Mouse (Mus musculus) neural tube, embryonic 13.5 days (tissue): Measurements from ENCODE around the gene Krtap29-1. TPM values are rescaled to one million over a fixed set of nuclear protein-coding genes. Genes with fewer than 3 reads are reported as not detected.

ENCODE experiments used
- ATAC-seq: fragments of 200-750 bp; cut with Nextera tagmentation; 2 replicates; pipeline ENCODE4 v1.8.0; 2017; ENCODE audit warnings: low read depth, mild to moderate bottlenecking, moderate TSS enrichment, moderate library complexity
- H3K27ac ChIP-seq: fragments of 300-500 bp; sonication (generic); replicated peaks from 2 replicates; pipeline ENCODE4 v1.5.1; 2015; ENCODE audit warnings: moderate library complexity, mild to moderate bottlenecking, inconsistent platforms
- H3K27me3 ChIP-seq: fragments of 300-500 bp; sonication (generic); 2 replicates; pipeline ENCODE4 v1.6.1; 2015; ENCODE audit warnings: mild to moderate bottlenecking, inconsistent platforms
- H3K36me3 ChIP-seq: fragments of 300-500 bp; sonication (generic); 2 replicates; pipeline ENCODE4 v1.6.1; 2015; ENCODE audit warnings: mild to moderate bottlenecking, inconsistent platforms
- H3K4me1 ChIP-seq: fragments of 300-500 bp; sonication (generic); replicated peaks from 2 replicates; pipeline ENCODE4 v1.6.1; 2015; ENCODE audit warnings: inconsistent platforms
- H3K4me2 ChIP-seq: fragments of 300-500 bp; sonication (generic); 2 replicates; pipeline ENCODE4 v1.6.1; 2015; ENCODE audit warnings: inconsistent platforms, mild to moderate bottlenecking, moderate library complexity
- H3K4me3 ChIP-seq: fragments of 300-500 bp; sonication (generic); 2 replicates; pipeline ENCODE4 v1.5.1; 2015; ENCODE audit warnings: mild to moderate bottlenecking, inconsistent platforms
- H3K9ac ChIP-seq: fragments of 300-500 bp; sonication (generic); 2 replicates; pipeline ENCODE4 v1.6.1; 2015; ENCODE audit warnings: moderate library complexity, mild to moderate bottlenecking, inconsistent platforms
- H3K9me3 ChIP-seq: fragments of 300-500 bp; sonication (generic); 2 replicates; pipeline ENCODE4 v1.6.1; 2016; ENCODE audit warnings: inconsistent platforms
- WGBS: fragments of 180-500 bp; shearing (Covaris S2); methylation state at CpG from one replicate; pipeline ENCODE4 v1.1.7; 2015; 5-methylcytosine and 5-hydroxymethylcytosine counted together
- polyA plus RNA-seq: library from polyadenylated mRNA; unstranded; fragments of >200 nt; fragmentation: Nextera tagmentation; extraction: Ambion mirVana; gene quantifications from 2 replicates; pipeline ENCODE4 v1.2.1, GENCODE M21; 2015

Krtap29-1 gene
- polyA plus RNA-seq, result not detected in 2 replicates

DNA sequence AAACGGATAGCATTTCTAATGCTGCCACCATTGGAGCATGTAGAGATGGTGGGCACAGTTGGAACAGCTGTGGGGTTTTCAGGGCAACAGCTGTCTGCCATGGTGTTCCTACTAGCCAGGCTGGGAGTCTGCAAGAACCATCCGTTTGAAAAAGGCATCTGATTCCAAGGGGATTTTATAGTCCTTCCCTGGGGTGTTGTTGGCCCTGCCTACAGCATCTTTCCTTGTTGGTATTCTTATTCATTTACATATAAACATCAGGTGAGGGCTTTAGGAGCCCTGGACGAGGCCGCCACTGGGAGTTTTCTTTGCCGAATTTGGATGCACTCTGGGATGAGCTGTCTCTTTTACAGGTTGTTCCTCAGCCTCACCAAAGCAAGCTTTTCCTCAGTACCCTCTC is at the start of gene Krtap29-1:
TSS of gene Krtap29-1 (minus strand) at position 101 of the 400 bp plus-strand sequence.
- no peaks in the 10 kb centered on the region for H3K36me3 ChIP-seq
- no peak for ATAC-seq
- no peak within 1 kb of the TSS for H3K9ac ChIP-seq
- no peak within 1 kb of the TSS for H3K27ac ChIP-seq
- no peaks in the 10 kb centered on the region for H3K27me3 ChIP-seq
- peaks cover 3% of the 10 kb centered on the region; the same call in 1 of the 2 replicates for H3K9me3 ChIP-seq
- no peak within 1 kb of the TSS for H3K4me2 ChIP-seq
- no peaks in the 10 kb centered on the region for H3K4me1 ChIP-seq
- no peak within 1 kb of the TSS for H3K4me3 ChIP-seq
- WGBS, result 61% methylated on average over 5 of the region's 5 CpGs

DNA sequence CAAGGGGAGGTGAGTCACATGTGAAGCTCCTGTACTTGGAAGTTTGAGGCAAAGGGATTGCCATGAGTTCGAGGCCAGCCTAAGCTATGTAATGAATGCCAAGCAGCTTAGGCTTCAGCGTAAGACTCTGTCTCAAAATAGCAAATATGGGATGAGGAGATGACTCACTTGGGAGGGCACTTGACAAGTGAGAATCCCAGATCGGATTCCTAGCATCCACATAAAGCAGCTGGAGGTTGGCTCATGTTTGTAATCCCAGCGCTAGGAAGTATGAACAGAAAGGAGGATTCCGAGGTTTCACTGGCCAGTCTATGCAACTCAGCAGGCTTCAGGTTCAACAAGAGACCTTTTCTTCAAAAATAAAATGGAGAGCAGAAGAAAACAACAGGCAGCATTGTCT is 42.6 kb upstream of the Krtap29-1 start:
- H3K9ac ChIP-seq, result no peak overlapping the region
- H3K4me3 ChIP-seq, result no peak overlapping the region
- H3K9me3 ChIP-seq, result no peaks in the 10 kb centered on the region
- no peak overlapping the region for H3K27ac ChIP-seq
- no peaks in the 10 kb centered on the region for H3K36me3 ChIP-seq
- H3K4me2 ChIP-seq, result no peak overlapping the region
- WGBS, result 74% methylated on average over 5 of the region's 5 CpGs
- ATAC-seq, result no peak
- H3K27me3 ChIP-seq, result no peaks in the 10 kb centered on the region
- H3K4me1 ChIP-seq, result no peaks in the 10 kb centered on the region

DNA sequence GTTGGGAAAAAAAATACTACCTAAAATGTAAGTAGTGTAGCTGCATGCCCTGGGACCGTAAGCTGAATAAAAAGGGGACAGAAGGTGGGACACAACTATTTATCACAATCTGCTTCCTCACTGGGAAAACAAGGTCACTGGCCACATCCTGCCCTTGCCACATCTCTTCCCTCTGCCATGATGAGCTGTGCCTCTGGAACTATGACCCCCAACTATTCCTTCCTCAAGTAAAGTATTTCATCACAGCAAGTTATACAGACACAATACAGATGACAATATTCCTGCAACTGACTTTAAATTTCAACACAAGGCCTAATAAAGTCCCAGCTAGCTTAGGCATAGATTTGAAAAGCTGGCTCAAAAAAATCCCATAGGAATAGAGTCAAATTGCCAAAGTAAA is 40.6 kb upstream of the Krtap29-1 start:
- no peak overlapping the region for H3K4me3 ChIP-seq
- H3K9ac ChIP-seq, result no peak overlapping the region
- H3K9me3 ChIP-seq, result no peaks in the 10 kb centered on the region
- no peak for ATAC-seq
- H3K27ac ChIP-seq, result no peak overlapping the region
- WGBS, result 88% methylated on average over 1 of the region's 1 CpGs
- H3K4me1 ChIP-seq, result no peaks in the 10 kb centered on the region
- H3K4me2 ChIP-seq, result no peak overlapping the region
- H3K36me3 ChIP-seq, result no peaks in the 10 kb centered on the region
- H3K27me3 ChIP-seq, result no peaks in the 10 kb centered on the region

DNA sequence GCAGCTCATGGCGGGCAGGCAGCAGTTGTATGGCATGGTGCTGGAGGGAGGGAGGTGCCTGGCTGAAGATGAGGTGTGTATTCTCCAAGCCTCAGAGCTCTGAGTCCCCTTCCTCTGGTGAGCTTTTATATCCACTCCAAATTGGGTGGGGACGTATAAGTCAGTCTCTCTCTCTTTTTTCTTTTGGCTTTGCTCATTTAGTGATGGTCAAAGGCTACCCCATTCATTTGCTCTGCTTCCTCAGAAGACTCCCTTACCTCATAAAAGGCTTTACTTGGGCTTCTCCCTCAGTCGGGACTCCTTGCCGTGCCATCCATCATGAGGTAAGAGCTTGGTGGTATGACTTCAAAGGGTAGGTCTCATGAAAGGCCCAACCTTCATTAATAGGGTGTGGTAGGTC is 37.3 kb upstream of the Krtap29-1 start, which contains the start of gene Krt33a:
TSS of gene Krt33a (minus strand) at position 101 of the 400 bp plus-strand sequence.
- Histone ChIP-seq H3K4me2 (no peak within 1 kb of the TSS), H3K4me1 (no peaks in the 10 kb centered on the region), H3K9me3 (no peaks in the 10 kb centered on the region), H3K9ac (no peak within 1 kb of the TSS), H3K36me3 (no peaks in the 10 kb centered on the region), H3K27me3 (no peaks in the 10 kb centered on the region), H3K4me3 (no peak within 1 kb of the TSS), H3K27ac (no peak within 1 kb of the TSS)
- ATAC-seq, result no peak
- 68% methylated on average over 4 of the region's 4 CpGs for WGBS

- Histone ChIP-seq H3K4me3 (no peak overlapping the region), H3K36me3 (no peaks in the 10 kb centered on the region), H3K27ac (no peak overlapping the region), H3K9me3 (no peaks in the 10 kb centered on the region), H3K4me2 (no peak overlapping the region), H3K4me1 (no peaks in the 10 kb centered on the region), H3K27me3 (no peaks in the 10 kb centered on the region), H3K9ac (no peak overlapping the region)
- no peak for ATAC-seq
- 88% methylated on average over 4 of the region's 4 CpGs for WGBS
These were observed 34.9 kb upstream of the Krtap29-1 start for GRCm38 (mm10) chr11:100013691-100014171.

GRCm38 (mm10) chr11:100010682-100011081 is 31.8 kb upstream of the Krtap29-1 start:
- no peak overlapping the region for H3K4me2 ChIP-seq
- H3K36me3 ChIP-seq, result no peaks in the 10 kb centered on the region
- H3K4me3 ChIP-seq, result no peak overlapping the region
- H3K27me3 ChIP-seq, result no peaks in the 10 kb centered on the region
- no peak overlapping the region for H3K9ac ChIP-seq
- 85% methylated on average over 5 of the region's 5 CpGs for whole genome bisulfite sequencing
- no peak overlapping the region for H3K27ac ChIP-seq
- ATAC-seq, result no peak
- H3K4me1 ChIP-seq, result no peaks in the 10 kb centered on the region
- no peaks in the 10 kb centered on the region for H3K9me3 ChIP-seq

GRCm38 (mm10) chr11:100008336-100008735 is 29.5 kb upstream of the Krtap29-1 start:
- H3K27me3 ChIP-seq, result no peaks in the 10 kb centered on the region
- H3K4me2 ChIP-seq, result no peak overlapping the region
- 89% methylated on average over 5 of the region's 5 CpGs for WGBS
- no peaks in the 10 kb centered on the region for H3K4me1 ChIP-seq
- H3K9ac ChIP-seq, result no peak overlapping the region
- H3K27ac ChIP-seq, result no peak overlapping the region
- H3K4me3 ChIP-seq, result no peak overlapping the region
- no peaks in the 10 kb centered on the region for H3K9me3 ChIP-seq
- ATAC-seq, result no peak
- H3K36me3 ChIP-seq, result no peaks in the 10 kb centered on the region

DNA sequence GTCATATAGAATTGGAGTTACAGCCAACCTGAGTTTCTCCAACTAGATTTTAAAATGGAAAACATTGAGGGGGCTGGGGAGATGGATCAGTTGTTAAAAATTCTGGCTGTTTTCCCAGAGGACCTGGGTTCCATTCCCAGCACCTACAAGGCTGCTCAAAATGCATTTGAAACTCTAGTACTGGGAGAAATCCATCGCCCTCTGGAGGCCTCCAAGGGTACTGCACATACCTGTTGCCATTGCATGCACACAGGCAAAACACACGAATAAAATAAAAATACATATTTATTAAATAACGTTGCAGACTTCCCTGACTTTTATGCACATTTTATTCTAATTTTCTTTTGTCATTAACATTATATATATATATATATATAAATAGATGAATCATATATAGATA is 27.8 kb upstream of the Krtap29-1 start:
- Histone ChIP-seq H3K4me3 (no peak overlapping the region), H3K4me2 (no peak overlapping the region), H3K9ac (no peak overlapping the region), H3K36me3 (no peaks in the 10 kb centered on the region), H3K4me1 (no peaks in the 10 kb centered on the region), H3K27ac (no peak overlapping the region), H3K27me3 (no peaks in the 10 kb centered on the region), H3K9me3 (no peaks in the 10 kb centered on the region)
- no peak for ATAC-seq
- 52% methylated on average over 3 of the region's 3 CpGs for WGBS

GRCm38 (mm10) chr11:100005905-100006304 is 27.1 kb upstream of the Krtap29-1 start:
- ATAC-seq, result no peak
- no peak overlapping the region for H3K27ac ChIP-seq
- no peak overlapping the region for H3K9ac ChIP-seq
- H3K4me1 ChIP-seq, result no peaks in the 10 kb centered on the region
- H3K36me3 ChIP-seq, result no peaks in the 10 kb centered on the region
- no peaks in the 10 kb centered on the region for H3K9me3 ChIP-seq
- 90% methylated on average over 8 of the region's 8 CpGs for WGBS
- no peak overlapping the region for H3K4me3 ChIP-seq
- H3K27me3 ChIP-seq, result no peaks in the 10 kb centered on the region
- no peak overlapping the region for H3K4me2 ChIP-seq

GRCm38 (mm10) chr11:100004846-100005245 is 26.0 kb upstream of the Krtap29-1 start:
- Histone ChIP-seq H3K36me3 (no peaks in the 10 kb centered on the region), H3K27ac (no peak overlapping the region), H3K4me1 (no peaks in the 10 kb centered on the region), H3K9me3 (no peaks in the 10 kb centered on the region), H3K4me2 (no peak overlapping the region), H3K9ac (no peak overlapping the region), H3K27me3 (no peaks in the 10 kb centered on the region), H3K4me3 (no peak overlapping the region)
- 19% methylated on average over 6 of the region's 6 CpGs for WGBS
- no peak for ATAC-seq

- H3K4me2 ChIP-seq, result no peak overlapping the region
- no peaks in the 10 kb centered on the region for H3K9me3 ChIP-seq
- H3K36me3 ChIP-seq, result no peaks in the 10 kb centered on the region
- H3K27me3 ChIP-seq, result peaks cover 12% of the 10 kb centered on the region
- H3K9ac ChIP-seq, result no peak overlapping the region
- no peak overlapping the region for H3K27ac ChIP-seq
- 92% methylated on average over 7 of the region's 7 CpGs for WGBS
- no peak overlapping the region for H3K4me3 ChIP-seq
- no peak for ATAC-seq
- no peaks in the 10 kb centered on the region for H3K4me1 ChIP-seq
These were observed 20.2 kb upstream of the Krtap29-1 start for GRCm38 (mm10) chr11:99999091-99999490.

DNA sequence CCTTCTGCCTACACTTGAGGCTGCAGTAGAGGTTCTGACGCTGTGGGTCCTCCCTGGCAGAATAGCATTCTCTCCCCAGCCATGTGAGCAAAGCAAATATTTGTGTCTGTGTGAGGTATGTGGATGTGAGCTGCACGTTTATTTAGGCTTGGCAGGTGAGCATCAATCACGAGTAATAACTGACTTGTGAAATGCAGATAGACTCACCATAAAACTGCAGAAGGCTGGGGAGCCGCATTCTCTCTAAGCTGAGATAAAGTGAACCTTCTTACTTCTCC is 15.5 kb upstream of the Krtap29-1 start:
- ATAC-seq, result no peak
- Histone ChIP-seq H3K9ac (no peak overlapping the region), H3K27ac (no peak overlapping the region), H3K4me1 (peaks cover 7% of the 10 kb centered on the region; the same call in 1 of the 2 replicates), H3K36me3 (no peaks in the 10 kb centered on the region), H3K9me3 (no peaks in the 10 kb centered on the region), H3K27me3 (peaks cover 28% of the 10 kb centered on the region), H3K4me3 (no peak overlapping the region), H3K4me2 (no peak overlapping the region)
- WGBS, result 53% methylated on average over 4 of the region's 4 CpGs

DNA sequence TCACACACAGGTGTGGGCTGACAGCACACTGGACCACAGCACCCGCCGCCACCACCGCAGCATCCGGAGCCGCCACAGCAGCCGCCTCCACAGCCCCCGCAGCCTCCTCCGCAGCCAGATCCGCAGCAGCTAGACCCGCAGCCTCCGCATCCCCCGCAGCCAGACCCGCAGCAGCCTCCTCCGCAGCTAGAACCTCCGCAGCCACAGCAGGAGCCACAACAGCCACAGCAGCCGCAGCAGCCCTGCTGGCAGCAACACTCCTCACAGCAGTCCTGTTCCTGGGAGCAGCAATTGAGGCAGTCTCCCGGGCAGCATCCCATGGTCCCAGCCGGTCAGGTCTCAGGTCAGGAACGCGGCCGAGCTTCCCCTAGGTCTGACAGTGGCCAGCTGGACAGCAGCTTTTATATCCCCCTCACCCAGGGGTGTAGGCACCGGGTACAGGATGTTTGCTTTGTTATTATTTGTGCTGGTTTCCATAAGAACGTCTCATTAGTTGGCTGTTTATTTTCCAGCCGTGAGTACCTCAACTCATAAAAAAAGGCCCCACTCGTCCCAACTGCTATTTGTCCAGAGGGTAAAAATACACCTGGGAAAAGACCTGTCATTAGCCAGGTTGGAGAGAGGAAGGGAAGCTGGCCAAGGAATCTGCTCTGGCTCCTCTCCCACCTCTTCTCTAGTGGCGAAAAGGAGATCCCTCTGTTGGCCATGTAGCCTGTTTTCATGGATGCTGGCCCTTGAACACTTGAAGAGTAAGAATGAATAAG is 14.9 kb upstream of the Krtap29-1 start, which contains the start of gene Krtap17-1:
TSS of gene Krtap17-1 (minus strand) at position 375 of the 764 bp plus-strand sequence.
- Histone ChIP-seq H3K4me3 (peak within 1 kb of the TSS; percentile 22), H3K27ac (no peak within 1 kb of the TSS), H3K36me3 (no peaks in the 10 kb centered on the region), H3K4me2 (peak within 1 kb of the TSS; percentile 43), H3K9me3 (no peaks in the 10 kb centered on the region), H3K4me1 (peaks cover 7% of the 10 kb centered on the region; the same call in 1 of the 2 replicates), H3K27me3 (peaks cover 28% of the 10 kb centered on the region), H3K9ac (peak within 1 kb of the TSS; percentile 53)
- ATAC-seq, result no peak
- 32% methylated on average over 25 of the region's 26 CpGs for WGBS
